Mouse (Mus musculus) intestine, postnatal 0 days (tissue): ENCODE data around the gene 4930412O13Rik. TPM values are rescaled to one million over a fixed set of nuclear protein-coding genes. Genes with fewer than 3 reads are reported as not detected.
A peak's percentile ranks its signal among the peaks of the same experiment; 100 is the strongest.

ENCODE experiments used
- ATAC-seq: fragments of 200-750 bp; cut with Nextera tagmentation; 2 replicates; pipeline ENCODE4 v1.8.0; 2017; ENCODE audit warnings: mild to moderate bottlenecking, moderate TSS enrichment, moderate library complexity
- H3K27ac ChIP-seq: fragments of 300-500 bp; sonication (generic); 2 replicates; pipeline ENCODE4 v1.5.1; 2014; ENCODE audit warnings: mild to moderate bottlenecking, low read depth, low read length, moderate library complexity
- H3K27me3 ChIP-seq: fragments of 300-500 bp; sonication (generic); replicated peaks from 2 replicates; pipeline ENCODE4 v1.6.1; 2014; ENCODE audit warnings: low read length, mixed read lengths; ENCODE audit not compliant: control insufficient read depth, insufficient read depth
- H3K36me3 ChIP-seq: fragments of 300-500 bp; sonication (generic); 2 replicates; pipeline ENCODE4 v1.6.1; 2014; ENCODE audit warnings: mild to moderate bottlenecking, moderate library complexity; ENCODE audit not compliant: control insufficient read depth, insufficient read depth
- H3K4me1 ChIP-seq: fragments of 300-500 bp; sonication (generic); replicated peaks from 2 replicates; pipeline ENCODE4 v1.6.1; 2014; ENCODE audit warnings: antibody characterized with exemption, low read length, mixed read lengths; ENCODE audit not compliant: control insufficient read depth, insufficient read depth
- H3K4me2 ChIP-seq: fragments of 300-500 bp; sonication (generic); replicated peaks from 2 replicates; pipeline ENCODE4 v1.6.1; 2014; ENCODE audit warnings: low read depth, mild to moderate bottlenecking, moderate library complexity
- H3K4me3 ChIP-seq: fragments of 300-500 bp; sonication (generic); 2 replicates; pipeline ENCODE4 v1.5.1; 2014; ENCODE audit warnings: low read depth, low read length
- H3K9ac ChIP-seq: fragments of 300-500 bp; sonication (generic); 2 replicates; pipeline ENCODE4 v1.6.1; 2014; ENCODE audit warnings: mild to moderate bottlenecking, low read depth, low read length
- H3K9me3 ChIP-seq: fragments of 300-500 bp; sonication (generic); 2 replicates; pipeline ENCODE4 v1.6.1; 2016; ENCODE audit warnings: mixed run types; ENCODE audit not compliant: control insufficient read depth
- CTCF ChIP-seq: sonication (generic); IDR thresholded peaks from 2 replicates; pipeline ENCODE4 v1.5.1; 2016; ENCODE audit warnings: low read depth, mild to moderate bottlenecking, control low read depth, antibody characterized with exemption, moderate library complexity
- whole genome bisulfite sequencing: fragments of 180-500 bp; shearing (Covaris S2); extraction: QIAGEN DNeasy Blood & Tissue Kit; methylation state at CpG from one replicate; pipeline ENCODE4 v1.1.7; 2014; 5-methylcytosine and 5-hydroxymethylcytosine counted together
- polyA plus RNA-seq: library from polyadenylated mRNA; unstranded; fragments of >200 nt; fragmentation: Nextera tagmentation; extraction: Ambion mirVana; gene quantifications from 2 replicates; pipeline ENCODE4 v1.2.1, GENCODE M21; 2015

4930412O13Rik gene
- polyA plus RNA-seq, 1 experiment from 2014 or later, result not detected

DNA sequence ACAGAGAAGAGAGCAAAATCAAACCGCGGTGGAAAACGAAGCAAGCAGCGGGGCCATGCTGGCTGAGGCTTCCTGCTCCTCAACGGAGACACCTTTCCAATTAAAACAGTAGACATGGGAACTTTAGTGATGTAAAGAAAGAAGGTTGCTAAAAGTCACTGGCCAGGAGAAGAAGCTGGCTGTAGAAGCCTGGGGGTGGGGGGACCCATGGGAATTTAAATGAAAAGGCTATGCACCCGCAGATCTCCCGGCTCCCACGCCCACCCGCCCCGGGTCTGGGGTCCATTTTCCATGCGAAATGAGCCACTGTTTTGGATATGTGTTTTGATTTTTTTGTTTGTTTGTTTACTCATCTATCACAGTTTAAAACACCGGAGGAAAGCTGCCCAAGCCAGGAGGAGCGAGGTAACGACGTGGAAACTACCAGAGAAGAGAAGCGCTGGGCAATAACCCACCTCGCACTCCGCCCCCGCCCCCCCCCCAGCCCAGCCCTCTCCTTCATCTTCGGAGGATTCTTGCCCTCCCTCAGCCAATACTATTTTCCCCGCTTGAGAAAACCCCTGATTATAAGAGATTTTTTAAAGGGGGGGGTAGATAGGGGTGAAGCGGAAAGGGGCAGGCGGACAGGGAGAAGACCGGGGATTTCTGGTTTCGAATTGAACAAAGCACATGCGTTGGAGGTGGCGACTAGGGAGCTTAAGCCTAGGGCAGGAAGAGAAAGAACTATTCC is 2.9 kb downstream of the 4930412O13Rik start:
- no peak for ATAC-seq
- no peaks in the 10 kb centered on the region for H3K9me3 ChIP-seq
- WGBS, result 3% methylated on average over 26 of the region's 27 CpGs
- no peaks in the 10 kb centered on the region for H3K4me1 ChIP-seq
- H3K4me2 ChIP-seq, result no peak overlapping the region
- TF ChIP-seq CTCF, result no peak
- H3K36me3 ChIP-seq, result no peaks in the 10 kb centered on the region
- no peak overlapping the region for H3K9ac ChIP-seq
- H3K27me3 ChIP-seq, result peaks cover 95% of the 10 kb centered on the region
- no peak overlapping the region for H3K27ac ChIP-seq
- peak overlapping the region; percentile 14 for H3K4me3 ChIP-seq

DNA sequence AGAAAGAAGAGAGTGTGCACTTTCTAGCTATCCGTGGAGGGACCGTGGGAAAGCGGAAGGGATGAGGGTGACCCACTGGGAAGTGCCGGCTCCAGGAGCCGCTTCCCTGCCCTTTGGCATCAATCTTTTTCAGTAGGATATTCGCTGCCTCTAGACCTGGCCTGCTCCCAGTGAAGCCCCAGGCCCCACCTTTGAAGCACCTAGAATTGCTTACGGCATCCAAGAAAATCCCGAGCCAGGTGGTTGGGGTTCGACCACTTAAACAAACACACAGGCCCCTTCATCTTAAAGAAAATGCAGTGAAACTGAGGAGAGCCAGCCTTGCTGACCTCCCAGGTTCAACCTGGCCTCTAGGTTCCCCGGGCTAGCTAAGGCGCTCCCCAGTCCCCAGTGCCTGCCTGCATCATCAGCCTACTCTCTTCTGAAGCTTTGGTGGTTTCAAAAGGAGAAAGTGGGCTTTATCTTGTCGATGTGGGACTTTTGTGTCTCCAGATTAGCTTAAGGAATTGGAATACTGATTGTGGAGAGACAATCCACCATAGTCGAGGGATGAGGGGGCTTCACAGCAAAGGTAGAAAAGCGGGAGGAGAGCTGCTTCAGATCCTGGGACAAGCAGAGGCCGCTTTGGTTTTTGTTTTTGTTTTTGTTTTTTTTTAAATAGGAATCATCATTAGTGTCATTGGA is 3.6 kb downstream of the 4930412O13Rik start:
- ATAC-seq, result no peak
- Histone ChIP-seq H3K4me2 (no peak overlapping the region), H3K4me3 (peak overlapping the region; percentile 14; the same call in 1 of the 2 replicates), H3K4me1 (no peaks in the 10 kb centered on the region), H3K9me3 (no peaks in the 10 kb centered on the region), H3K9ac (no peak overlapping the region), H3K27ac (no peak overlapping the region), H3K36me3 (no peaks in the 10 kb centered on the region), H3K27me3 (peaks cover 97% of the 10 kb centered on the region)
- no peak for TF ChIP-seq CTCF
- WGBS, result 3% methylated on average over 15 of the region's 15 CpGs

DNA sequence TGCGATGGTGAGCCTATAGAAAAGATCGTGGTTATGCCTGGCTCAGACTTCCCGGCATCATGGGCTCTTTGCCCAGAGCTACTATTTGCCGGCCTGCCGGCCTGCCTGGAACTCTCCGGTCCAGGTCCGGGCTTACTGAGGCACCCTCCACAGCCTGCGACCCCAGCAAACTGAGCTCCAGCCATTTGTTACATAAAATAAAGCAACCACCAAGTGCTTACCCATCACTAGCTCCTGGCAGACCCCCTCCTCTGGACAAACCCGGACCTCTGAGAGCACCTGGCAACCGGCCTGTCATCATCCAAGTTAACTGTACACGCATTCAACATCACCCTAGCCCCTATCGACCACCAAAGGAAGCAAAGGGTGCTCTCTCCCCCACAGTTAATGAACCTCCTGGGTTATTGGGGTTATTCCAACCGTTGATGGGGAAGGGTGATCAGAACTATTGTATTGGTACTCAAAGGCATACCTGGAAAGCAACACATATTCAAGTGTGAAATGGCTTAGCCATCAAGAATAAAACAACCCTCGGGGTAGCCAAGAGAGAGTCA is 4.2 kb downstream of the 4930412O13Rik start:
- Histone ChIP-seq H3K9ac (no peak overlapping the region), H3K36me3 (no peaks in the 10 kb centered on the region), H3K9me3 (no peaks in the 10 kb centered on the region), H3K4me3 (no peak overlapping the region), H3K27ac (no peak overlapping the region), H3K4me1 (no peaks in the 10 kb centered on the region), H3K27me3 (peaks cover 97% of the 10 kb centered on the region), H3K4me2 (no peak overlapping the region)
- WGBS, result 5% methylated on average over 14 of the region's 14 CpGs
- no peak for TF ChIP-seq CTCF
- ATAC-seq, result no peak

DNA sequence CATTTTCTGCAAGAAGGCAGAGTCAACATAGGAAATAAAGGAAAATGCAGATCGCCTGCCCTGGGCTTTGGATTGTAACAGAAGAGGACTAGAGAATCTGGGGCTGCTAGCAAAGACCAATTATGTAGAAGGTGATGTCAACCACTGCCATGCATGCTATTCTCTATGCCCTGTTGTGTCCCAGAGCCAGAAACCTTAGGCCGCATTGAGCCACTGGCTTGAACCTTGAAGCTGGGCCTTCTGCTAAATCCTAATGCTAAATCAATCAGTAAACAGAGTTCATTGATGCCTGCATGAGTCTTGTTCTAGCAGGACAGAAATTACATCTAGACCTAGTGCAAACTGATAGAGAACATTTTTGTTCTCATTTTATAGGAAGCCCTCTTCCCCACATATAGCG is 5.0 kb downstream of the 4930412O13Rik start:
- Histone ChIP-seq H3K27ac (no peak overlapping the region), H3K4me3 (no peak overlapping the region), H3K9me3 (no peaks in the 10 kb centered on the region), H3K9ac (no peak overlapping the region), H3K4me1 (no peaks in the 10 kb centered on the region), H3K27me3 (peaks cover 97% of the 10 kb centered on the region), H3K4me2 (no peak overlapping the region), H3K36me3 (no peaks in the 10 kb centered on the region)
- no peak for ATAC-seq
- WGBS, result 23% methylated on average over 3 of the region's 3 CpGs
- no peak for TF ChIP-seq CTCF

DNA sequence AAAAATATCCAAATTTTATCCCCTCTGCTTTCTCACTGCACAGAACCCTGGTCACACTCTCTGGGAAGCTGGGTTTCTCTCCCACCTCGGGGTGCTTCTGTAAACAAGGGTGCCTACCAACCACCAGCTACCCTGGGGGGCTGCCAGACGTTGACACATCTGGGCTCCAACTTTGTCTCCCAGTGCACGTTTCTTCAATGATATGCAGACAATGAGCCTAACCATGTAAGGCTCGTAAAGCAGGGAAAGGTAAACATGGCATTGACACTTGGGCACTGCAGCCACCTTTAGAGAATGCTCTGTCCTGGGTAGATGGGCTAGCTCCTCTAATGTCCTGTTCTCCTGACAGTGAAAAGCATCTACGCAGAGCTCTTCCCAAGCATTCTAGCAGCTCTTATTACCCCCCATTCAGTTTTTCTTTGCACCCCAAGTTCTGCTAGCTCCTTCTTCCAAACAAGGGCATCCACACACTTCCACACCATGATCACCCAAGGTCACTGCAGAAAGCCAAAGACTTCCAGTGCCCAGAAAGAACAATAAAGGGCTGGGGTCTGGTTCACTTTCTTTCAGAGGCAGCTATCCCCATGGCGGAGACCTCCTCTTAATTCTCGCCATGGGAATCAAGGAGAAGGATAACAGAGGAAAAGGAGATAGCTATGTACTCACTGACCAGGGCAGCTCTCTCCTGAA is 6.0 kb downstream of the 4930412O13Rik start:
- H3K9me3 ChIP-seq, result no peaks in the 10 kb centered on the region
- H3K4me3 ChIP-seq, result no peak overlapping the region
- no peak for TF ChIP-seq CTCF
- WGBS, result 4% methylated on average over 7 of the region's 7 CpGs
- no peak overlapping the region for H3K27ac ChIP-seq
- H3K4me2 ChIP-seq, result no peak overlapping the region
- no peaks in the 10 kb centered on the region for H3K36me3 ChIP-seq
- no peaks in the 10 kb centered on the region for H3K4me1 ChIP-seq
- no peak overlapping the region for H3K9ac ChIP-seq
- H3K27me3 ChIP-seq, result peaks cover 92% of the 10 kb centered on the region
- no peak for ATAC-seq

DNA sequence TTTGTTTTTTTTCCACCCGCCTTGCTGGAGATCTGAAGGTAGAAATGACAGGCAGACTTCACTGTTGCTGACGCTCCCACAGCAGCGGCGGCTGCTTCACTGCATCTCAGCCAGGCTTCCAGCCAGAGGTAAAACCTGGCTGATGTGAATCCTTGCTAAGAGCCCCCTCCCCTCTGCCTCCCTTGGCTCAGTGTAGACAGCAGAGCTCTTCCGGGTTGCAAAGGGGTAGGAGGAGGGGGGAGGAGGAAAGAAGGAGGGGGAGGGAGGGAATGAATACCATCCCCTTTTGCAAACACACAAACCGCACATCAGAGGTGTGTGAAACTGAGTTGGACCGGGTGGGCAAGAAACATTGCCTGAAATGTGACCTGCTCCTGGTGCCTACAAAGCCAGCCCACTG is 6.6 kb downstream of the 4930412O13Rik start:
- no peak for ATAC-seq
- no peaks in the 10 kb centered on the region for H3K9me3 ChIP-seq
- TF ChIP-seq CTCF, result no peak
- no peak overlapping the region for H3K4me3 ChIP-seq
- H3K9ac ChIP-seq, result no peak overlapping the region
- H3K4me2 ChIP-seq, result no peak overlapping the region
- H3K4me1 ChIP-seq, result no peaks in the 10 kb centered on the region
- WGBS, result under 1% methylated on average over 7 of the region's 7 CpGs
- H3K27ac ChIP-seq, result no peak overlapping the region
- H3K36me3 ChIP-seq, result no peaks in the 10 kb centered on the region
- H3K27me3 ChIP-seq, result peaks cover 92% of the 10 kb centered on the region
